Mouse (Mus musculus) kidney, adult 11 months (tissue): ENCODE measurements around the gene Atp6v0a1.
"Not testable (repeated sequence)": the region's sequence is repeated elsewhere in the genome, so short reads cannot be mapped to it uniquely, and the experiment has no call there.

ENCODE experiments used
- DNase-seq: peaks from one replicate; pipeline ENCODE4 v3.0.0; 2022

Atp6v0a1 gene

GRCm38 (mm10) chr11:100982087-100982486 lies 27.2 kb upstream of the Atp6v0a1 start:
- DNase-seq = no peak

GRCm38 (mm10) chr11:100983125-100983777 lies 26.0 kb upstream of the Atp6v0a1 start:
- peak; percentile 43 for DNase-seq

DNA sequence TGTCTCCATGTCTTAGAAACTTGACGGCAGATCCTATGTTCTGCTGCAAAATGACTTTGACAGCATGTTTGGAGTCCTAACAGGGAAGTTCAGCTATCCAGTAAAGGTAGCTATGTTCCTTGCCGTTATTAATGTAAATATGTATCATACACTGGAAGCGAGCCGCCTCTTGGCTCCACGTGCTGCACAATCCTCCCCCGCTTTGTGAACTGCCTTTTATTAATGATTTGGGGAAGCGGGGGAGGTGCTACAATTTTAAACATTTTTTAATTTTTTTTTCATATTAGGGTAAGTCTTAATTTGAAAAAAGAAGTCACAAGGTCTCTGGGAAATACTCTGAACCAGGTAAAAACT lies 25.5 kb upstream of the Atp6v0a1 start:
- no peak for DNase-seq

GRCm38 (mm10) chr11:100985607-100986006 lies 23.6 kb upstream of the Atp6v0a1 start:
- no peak for DNase-seq

GRCm38 (mm10) chr11:100988674-100989073 lies 20.6 kb upstream of the Atp6v0a1 start:
- no peak for DNase-seq

GRCm38 (mm10) chr11:100989666-100990065 lies 19.6 kb upstream of the Atp6v0a1 start:
- no peak for DNase-seq

DNA sequence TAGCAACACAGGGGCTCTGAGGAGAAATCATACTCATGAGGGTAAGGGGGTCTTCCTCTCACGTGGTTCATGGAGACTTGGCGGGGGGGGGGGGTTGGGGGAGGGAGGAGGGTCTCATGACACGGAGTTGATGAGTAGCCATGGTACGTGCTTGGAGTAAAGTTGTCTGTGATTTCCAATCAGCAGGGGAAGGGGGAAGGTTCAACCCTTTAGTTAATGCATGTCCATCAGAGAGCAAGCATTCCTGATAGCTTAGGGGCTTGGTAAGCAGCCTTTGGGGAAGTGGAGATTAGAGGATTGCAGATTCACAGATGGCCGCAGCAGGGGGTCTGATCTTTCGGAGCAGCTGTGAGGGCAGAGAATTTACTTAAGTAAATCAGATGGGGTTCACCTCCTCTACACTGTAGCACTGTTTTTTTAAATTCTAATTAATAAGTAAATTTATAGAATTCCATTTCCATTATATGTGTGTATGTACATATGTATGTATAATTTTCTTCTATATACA lies 18.2 kb upstream of the Atp6v0a1 start:
- DNase-seq = no peak

- no peak for DNase-seq
Observed at GRCm38 (mm10) chr11:100993437-100993836, 15.8 kb upstream of the Atp6v0a1 start.

GRCm38 (mm10) chr11:100994233-100994632 lies 15.0 kb upstream of the Atp6v0a1 start:
- no peak for DNase-seq

DNA sequence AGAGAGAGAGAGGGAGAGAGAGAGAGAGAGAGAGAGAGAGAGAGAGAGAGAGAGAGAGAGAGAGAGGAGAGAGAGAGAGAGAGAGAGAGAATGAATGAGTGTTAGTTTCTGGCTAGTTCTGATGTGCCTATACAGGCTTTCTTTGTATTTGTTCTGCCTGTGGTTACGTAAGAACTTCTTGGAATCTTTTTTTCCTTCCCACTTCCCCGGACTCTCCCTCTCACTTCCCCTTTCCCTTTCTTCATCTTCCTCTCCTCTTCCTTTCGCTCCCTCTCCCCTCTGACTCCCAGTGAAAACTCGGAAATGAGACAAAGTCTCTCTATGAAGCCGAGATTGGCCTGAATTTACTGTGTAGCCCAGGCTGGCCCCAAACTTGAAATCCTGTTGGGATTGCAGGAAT lies 14.6 kb upstream of the Atp6v0a1 start:
- DNase-seq = no peak

- no peak for DNase-seq
Observed at GRCm38 (mm10) chr11:100996501-100996900, 12.8 kb upstream of the Atp6v0a1 start.

DNA sequence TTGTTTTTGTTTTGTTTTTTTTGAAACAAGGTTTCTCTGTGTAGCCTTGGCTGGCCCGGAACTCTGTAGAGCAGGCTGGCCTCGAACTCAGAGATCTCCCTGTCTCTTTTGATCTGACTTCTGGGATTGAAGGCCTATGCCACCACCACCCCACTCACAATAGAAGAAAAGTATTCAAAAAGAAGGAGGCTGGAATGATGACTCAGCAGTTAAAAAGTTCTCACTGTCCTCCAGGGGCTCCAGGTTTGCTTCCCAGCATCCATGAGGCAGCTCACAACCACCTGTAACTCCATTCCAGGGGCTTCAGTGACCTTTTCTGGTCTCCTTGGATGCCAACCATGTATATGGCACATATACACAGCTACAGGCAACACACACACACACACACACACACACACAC lies 10.4 kb upstream of the Atp6v0a1 start:
- DNase-seq = no peak

GRCm38 (mm10) chr11:100999254-100999653 lies 10.0 kb upstream of the Atp6v0a1 start:
- no peak for DNase-seq

GRCm38 (mm10) chr11:101001875-101002552 lies 7.2 kb upstream of the Atp6v0a1 start:
- not testable (repeated sequence) for DNase-seq

GRCm38 (mm10) chr11:101003025-101003685 lies 6.1 kb upstream of the Atp6v0a1 start:
- DNase-seq = peak; percentile 59

GRCm38 (mm10) chr11:101008206-101009045 lies 826 bp upstream of the Atp6v0a1 start:
- no peak for DNase-seq

GRCm38 (mm10) chr11:101009888-101010784 lies 884 bp downstream of the Atp6v0a1 start:
- DNase-seq = no peak

- DNase-seq = no peak
Observed at GRCm38 (mm10) chr11:101011641-101012040, 2.4 kb downstream of the Atp6v0a1 start.

- no peak for DNase-seq
Observed at GRCm38 (mm10) chr11:101023371-101023770, 14.1 kb downstream of the Atp6v0a1 start.

GRCm38 (mm10) chr11:101024001-101024400 lies 14.7 kb downstream of the Atp6v0a1 start:
- DNase-seq = no peak

DNA sequence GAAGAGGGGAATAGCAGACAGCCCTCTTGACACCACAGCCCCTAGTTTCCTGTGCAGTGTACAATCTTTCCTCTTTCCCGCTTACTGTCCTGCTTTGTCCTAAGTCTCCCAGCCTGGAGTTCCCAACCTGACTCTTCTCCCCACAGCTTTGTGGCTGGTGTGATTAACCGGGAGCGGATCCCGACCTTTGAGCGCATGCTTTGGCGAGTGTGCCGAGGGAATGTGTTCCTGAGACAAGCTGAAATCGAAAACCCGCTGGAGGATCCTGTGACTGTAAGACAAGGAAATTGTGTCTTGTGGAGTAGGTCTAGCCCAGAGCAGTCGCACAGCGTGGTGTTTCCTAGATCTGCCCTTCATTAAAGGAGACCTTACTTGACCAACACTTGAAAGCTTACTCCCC lies 17.9 kb downstream of the Atp6v0a1 start:
- DNase-seq = no peak

GRCm38 (mm10) chr11:101029320-101029719 lies 20.1 kb downstream of the Atp6v0a1 start:
- DNase-seq = no peak
